Mouse (Mus musculus) frontal cortex, postnatal 25 days (tissue): Measurements from ENCODE around the gene Tcte3.
"Not testable (repeated sequence)": the region's sequence is repeated elsewhere in the genome, so short reads cannot be mapped to it uniquely, and the experiment has no call there.

Experiments
- DNase-seq, 2 experiments: peaks; one replicate each; pipeline ENCODE4 v3.0.0; 2022; ENCODE audit warnings: low spot score in 2 of 2

Tcte3 gene

DNA sequence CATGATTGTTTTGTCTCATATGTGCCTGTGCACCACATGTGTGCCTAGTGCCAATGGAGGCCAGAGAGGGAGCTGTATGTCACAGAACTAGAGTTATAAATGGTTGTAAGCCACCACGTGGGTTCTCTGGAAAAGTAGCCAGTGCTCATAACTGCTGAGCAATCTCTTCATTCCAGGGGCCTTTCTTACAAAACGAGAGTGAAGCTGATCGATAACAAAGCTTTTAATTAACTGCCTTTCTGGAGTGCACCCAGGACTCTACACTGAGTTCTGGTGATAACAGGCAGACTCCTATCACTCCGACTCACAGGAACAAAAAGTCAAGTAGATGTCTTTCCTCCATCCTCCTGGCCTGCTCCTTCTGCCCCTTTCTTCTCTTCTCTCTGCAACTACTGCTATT is 9.9 kb downstream of the Tcte3 start:
- not testable (repeated sequence) for DNase-seq

DNA sequence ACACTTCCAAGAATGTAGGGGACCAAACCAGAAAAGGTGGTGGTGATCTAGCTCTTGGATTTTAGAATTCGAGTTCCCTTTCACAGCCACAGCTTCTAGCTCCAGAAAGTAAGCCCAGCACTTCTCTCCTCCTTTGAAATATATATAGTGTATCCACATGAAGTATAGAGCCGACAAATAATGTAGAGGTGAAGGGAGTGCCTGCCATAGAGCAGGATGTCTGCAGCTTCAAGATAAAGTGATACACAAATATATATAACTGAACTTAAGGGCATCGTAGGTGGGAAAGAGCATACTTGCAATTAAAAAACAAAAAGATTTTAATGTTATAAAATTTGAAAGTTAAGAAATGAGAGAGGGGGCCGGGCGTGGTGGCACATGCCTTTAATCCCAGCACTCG is 15.8 kb downstream of the Tcte3 start:
- DNase-seq = not testable (repeated sequence)

DNA sequence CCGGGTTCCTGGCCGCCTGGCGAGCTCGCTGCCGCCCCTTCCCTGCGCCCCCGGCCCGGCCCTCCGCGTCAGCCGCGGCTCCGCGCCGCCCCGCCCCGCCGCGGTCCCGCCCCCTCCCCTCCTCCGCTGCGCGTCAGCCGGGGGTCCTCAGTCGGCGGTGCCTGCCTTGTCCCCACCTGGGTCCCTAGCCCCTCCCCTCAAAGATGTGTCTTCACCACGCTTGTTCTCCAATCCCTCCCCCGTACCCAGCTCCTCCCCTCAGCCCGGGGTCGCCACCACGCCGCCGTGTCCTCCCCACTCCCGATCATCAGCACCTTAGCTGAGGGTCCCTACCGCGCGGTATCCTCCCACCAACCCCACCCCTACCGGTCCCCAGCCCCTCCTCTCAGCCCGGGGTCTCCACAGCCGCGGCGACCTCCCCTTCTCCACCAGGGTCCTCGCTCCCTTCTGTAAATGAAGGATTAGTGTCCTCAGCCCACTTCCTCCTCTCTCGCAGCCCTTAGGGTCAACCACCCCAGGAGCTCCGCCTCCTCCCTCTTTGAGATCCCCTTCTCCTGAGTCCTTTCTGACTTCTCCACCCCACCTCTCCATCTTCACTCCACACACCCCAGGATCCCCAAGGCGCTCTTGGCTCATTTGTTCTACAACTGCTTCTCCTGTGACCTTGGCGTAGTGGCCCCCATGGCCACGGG is 16.6 kb downstream of the Tcte3 start:
- DNase-seq = not testable (repeated sequence)

DNA sequence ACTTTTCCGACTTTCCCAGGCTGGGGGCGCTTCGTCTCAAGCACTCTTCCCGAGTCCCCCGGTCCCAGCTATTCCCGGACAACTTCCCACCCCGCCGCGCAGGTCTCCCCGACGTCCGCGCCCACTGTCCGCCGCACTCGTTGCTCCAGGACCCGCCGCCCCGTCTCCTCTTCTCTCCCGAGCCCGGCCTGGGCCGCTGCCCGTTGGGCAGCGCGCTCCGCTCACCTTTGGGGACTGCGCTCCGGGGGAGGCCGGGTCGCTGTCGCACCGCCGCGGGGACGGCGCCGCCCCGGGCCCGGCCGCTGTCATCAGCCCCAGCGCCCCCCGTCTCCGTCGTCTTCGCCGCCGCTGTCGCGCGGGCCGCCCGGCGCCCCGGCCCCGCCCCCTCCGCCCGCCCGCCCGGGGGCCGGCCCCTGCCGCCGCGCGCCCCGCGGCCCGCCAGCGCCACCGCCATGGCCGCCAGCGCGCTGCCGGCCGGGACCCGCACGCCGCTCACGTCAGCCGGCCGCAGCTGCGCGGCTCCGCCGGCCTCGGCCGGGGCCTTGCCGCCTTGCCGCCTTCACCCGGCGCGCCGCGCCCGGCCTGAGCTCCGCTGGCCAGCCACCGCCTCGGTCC is 17.3 kb downstream of the Tcte3 start:
- not testable (repeated sequence) for DNase-seq

DNA sequence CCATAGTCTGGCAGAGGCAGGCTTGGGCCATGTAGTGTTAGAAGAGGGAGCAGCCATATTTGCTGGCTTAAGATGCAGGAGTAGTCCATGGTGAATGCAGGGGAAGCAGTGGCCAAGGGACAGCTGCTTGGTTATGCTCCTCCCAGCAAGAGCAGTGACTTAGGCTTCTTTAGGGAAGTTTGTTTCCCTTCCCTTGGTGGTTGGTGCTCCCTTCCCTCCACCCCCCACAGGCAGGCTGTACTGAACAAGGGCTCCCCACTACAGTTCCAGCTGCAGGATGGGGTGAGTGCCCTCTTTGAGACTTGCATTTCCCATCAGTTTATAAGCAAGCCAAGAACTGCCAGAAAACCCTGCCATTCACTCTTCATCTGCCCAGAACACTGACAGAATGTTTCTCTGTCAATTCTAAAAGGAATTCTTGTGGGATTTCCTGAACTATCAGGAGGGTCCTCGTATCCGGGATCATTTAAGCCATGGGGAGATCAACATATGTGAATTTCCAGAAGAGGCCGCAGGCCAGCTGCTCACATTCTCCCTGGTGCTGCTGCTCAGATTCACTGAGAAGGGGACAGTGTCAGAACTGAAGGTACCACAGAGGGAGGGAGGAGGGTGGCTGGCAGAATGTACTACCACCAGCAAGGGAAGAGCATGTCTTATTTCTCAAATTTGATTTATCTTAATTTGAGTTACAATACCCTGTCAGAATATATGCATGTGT is 19.6 kb downstream of the Tcte3 start:
- DNase-seq = peak; percentile 4 to 17

DNA sequence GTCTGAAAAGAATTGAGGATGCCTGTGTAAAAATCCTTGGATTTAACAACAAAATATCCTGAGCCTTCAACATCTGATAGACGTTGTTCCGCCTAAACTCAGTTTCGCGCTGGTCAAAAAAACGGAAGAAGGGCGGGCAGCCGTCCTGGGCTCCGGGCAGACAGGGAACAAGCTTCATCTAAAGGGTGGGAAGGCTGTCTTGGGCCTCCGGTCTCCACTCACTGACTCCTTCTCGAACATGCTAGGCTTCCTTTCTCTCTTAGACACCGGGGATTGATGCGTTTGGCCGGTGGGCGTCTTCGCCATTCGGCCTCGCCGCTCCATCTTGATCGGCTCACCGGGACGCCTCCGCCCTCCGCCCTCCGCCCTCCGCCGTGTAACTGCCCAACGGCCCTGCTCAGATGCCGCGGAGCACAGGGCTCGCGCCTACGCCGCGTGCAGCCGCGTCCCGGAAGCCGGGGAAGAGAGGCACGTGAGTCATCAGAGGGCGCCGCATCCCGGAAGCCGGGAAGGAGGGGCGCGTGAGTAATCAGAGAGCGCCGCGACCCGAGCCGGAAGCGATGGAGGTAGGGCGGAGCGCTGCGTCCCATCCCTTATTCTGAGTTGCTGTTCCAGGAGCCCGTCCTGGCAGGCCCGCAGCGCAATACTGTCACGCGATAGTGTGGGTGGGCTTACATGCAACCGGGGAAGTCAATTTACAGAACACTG is 31.4 kb downstream of the Tcte3 start, which contains the start of gene Gm3435:
Gm3435 (plus strand) TSS at position 471 of the 708 bp plus-strand sequence.
- DNase-seq = not testable (repeated sequence)

DNA sequence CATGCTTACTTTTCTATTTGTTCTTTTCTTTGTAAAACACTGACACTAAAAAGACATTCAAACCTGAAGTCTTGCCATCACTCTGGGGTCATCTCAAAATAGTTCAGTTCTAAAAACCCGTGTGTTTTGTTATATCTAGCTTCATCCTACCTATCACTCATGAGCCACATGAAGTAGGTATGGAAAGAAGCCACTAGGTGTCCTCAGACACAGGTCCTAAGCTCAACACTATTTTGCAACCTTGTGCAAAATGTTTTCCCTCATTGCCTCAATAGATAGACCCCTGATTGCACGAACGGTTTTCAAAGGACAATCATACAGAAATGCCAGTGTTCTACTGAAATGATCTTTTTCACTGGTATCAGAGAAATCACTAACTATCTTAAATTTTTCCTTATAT is 32.2 kb downstream of the Tcte3 start:
- not testable (repeated sequence) for DNase-seq

DNA sequence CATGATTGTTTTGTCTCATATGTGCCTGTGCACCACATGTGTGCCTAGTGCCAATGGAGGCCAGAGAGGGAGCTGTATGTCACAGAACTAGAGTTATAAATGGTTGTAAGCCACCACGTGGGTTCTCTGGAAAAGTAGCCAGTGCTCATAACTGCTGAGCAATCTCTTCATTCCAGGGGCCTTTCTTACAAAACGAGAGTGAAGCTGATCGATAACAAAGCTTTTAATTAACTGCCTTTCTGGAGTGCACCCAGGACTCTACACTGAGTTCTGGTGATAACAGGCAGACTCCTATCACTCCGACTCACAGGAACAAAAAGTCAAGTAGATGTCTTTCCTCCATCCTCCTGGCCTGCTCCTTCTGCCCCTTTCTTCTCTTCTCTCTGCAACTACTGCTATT is 41.2 kb downstream of the Tcte3 start:
- not testable (repeated sequence) for DNase-seq

DNA sequence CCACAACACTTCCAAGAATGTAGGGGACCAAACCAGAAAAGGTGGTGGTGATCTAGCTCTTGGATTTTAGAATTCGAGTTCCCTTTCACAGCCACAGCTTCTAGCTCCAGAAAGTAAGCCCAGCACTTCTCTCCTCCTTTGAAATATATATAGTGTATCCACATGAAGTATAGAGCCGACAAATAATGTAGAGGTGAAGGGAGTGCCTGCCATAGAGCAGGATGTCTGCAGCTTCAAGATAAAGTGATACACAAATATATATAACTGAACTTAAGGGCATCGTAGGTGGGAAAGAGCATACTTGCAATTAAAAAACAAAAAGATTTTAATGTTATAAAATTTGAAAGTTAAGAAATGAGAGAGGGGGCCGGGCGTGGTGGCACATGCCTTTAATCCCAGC is 47.1 kb downstream of the Tcte3 start:
- not testable (repeated sequence) for DNase-seq

DNA sequence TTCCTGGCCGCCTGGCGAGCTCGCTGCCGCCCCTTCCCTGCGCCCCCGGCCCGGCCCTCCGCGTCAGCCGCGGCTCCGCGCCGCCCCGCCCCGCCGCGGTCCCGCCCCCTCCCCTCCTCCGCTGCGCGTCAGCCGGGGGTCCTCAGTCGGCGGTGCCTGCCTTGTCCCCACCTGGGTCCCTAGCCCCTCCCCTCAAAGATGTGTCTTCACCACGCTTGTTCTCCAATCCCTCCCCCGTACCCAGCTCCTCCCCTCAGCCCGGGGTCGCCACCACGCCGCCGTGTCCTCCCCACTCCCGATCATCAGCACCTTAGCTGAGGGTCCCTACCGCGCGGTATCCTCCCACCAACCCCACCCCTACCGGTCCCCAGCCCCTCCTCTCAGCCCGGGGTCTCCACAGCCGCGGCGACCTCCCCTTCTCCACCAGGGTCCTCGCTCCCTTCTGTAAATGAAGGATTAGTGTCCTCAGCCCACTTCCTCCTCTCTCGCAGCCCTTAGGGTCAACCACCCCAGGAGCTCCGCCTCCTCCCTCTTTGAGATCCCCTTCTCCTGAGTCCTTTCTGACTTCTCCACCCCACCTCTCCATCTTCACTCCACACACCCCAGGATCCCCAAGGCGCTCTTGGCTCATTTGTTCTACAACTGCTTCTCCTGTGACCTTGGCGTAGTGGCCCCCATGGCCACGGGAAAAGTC is 48.0 kb downstream of the Tcte3 start:
- DNase-seq = not testable (repeated sequence)

DNA sequence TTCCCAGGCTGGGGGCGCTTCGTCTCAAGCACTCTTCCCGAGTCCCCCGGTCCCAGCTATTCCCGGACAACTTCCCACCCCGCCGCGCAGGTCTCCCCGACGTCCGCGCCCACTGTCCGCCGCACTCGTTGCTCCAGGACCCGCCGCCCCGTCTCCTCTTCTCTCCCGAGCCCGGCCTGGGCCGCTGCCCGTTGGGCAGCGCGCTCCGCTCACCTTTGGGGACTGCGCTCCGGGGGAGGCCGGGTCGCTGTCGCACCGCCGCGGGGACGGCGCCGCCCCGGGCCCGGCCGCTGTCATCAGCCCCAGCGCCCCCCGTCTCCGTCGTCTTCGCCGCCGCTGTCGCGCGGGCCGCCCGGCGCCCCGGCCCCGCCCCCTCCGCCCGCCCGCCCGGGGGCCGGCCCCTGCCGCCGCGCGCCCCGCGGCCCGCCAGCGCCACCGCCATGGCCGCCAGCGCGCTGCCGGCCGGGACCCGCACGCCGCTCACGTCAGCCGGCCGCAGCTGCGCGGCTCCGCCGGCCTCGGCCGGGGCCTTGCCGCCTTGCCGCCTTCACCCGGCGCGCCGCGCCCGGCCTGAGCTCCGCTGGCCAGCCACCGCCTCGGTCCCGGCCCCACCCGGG is 48.7 kb downstream of the Tcte3 start:
- DNase-seq = not testable (repeated sequence)

DNA sequence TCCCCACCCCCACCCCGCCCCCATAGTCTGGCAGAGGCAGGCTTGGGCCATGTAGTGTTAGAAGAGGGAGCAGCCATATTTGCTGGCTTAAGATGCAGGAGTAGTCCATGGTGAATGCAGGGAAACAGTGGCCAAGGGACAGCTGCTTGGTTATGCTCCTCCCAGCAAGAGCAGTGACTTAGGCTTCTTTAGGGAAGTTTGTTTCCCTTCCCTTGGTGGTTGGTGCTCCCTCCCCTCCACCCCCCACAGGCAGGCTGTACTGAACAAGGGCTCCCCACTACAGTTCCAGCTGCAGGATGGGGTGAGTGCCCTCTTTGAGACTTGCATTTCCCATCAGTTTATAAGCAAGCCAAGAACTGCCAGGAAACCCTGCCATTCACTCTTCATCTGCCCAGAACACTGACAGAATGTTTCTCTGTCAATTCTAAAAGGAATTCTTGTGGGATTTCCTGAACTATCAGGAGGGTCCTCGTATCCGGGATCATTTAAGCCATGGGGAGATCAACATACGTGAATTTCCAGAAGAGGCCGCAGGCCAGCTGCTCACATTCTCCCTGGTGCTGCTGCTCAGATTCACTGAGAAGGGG is 51.1 kb downstream of the Tcte3 start:
- peak in 1 of 2 experiments; percentile 2 for DNase-seq

DNA sequence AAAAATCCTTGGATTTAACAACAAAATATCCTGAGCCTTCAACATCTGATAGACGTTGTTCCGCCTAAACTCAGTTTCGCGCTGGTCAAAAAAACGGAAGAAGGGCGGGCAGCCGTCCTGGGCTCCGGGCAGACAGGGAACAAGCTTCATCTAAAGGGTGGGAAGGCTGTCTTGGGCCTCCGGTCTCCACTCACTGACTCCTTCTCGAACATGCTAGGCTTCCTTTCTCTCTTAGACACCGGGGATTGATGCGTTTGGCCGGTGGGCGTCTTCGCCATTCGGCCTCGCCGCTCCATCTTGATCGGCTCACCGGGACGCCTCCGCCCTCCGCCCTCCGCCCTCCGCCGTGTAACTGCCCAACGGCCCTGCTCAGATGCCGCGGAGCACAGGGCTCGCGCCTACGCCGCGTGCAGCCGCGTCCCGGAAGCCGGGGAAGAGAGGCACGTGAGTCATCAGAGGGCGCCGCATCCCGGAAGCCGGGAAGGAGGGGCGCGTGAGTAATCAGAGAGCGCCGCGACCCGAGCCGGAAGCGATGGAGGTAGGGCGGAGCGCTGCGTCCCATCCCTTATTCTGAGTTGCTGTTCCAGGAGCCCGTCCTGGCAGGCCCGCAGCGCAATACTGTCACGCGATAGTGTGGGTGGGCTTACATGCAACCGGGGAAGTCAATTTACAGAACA is 62.8 kb downstream of the Tcte3 start, which contains the start of the genes 9030025P20Rik and Gm3417:
9030025P20Rik (plus strand) TSS at position 107 of the 677 bp plus-strand sequence.
Gm3417 (minus strand) TSS at position 429 of the 677 bp plus-strand sequence.
- not testable (repeated sequence) for DNase-seq

DNA sequence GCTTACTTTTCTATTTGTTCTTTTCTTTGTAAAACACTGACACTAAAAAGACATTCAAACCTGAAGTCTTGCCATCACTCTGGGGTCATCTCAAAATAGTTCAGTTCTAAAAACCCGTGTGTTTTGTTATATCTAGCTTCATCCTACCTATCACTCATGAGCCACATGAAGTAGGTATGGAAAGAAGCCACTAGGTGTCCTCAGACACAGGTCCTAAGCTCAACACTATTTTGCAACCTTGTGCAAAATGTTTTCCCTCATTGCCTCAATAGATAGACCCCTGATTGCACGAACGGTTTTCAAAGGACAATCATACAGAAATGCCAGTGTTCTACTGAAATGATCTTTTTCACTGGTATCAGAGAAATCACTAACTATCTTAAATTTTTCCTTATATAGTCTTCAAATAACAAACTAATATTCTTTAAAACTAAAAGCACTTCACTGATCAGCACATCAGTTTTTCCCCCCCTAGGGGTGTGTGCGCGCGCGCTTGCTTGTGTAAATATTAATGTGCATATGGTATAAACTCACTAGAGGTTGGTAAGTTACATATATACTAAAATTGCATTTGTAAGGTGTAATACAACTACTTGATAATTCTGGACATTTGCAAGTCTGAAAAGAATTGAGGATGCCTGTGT is 63.4 kb downstream of the Tcte3 start:
- DNase-seq = not testable (repeated sequence)
